Mouse (Mus musculus) neural tube, embryonic 13.5 days (tissue): ENCODE measurements around the gene Map2k5. TPM values are rescaled to one million over a fixed set of nuclear protein-coding genes. Genes with fewer than 3 reads are reported as not detected.
A peak's percentile ranks its signal among the peaks of the same experiment; 100 is the strongest.

Experiments
- ATAC-seq: fragments of 200-750 bp; cut with Nextera tagmentation; 2 replicates; pipeline ENCODE4 v1.8.0; 2017; ENCODE audit warnings: low read depth, mild to moderate bottlenecking, moderate TSS enrichment, moderate library complexity
- H3K27ac ChIP-seq: fragments of 300-500 bp; sonication (generic); replicated peaks from 2 replicates; pipeline ENCODE4 v1.5.1; 2015; ENCODE audit warnings: moderate library complexity, mild to moderate bottlenecking, inconsistent platforms
- H3K27me3 ChIP-seq: fragments of 300-500 bp; sonication (generic); 2 replicates; pipeline ENCODE4 v1.6.1; 2015; ENCODE audit warnings: mild to moderate bottlenecking, inconsistent platforms
- H3K36me3 ChIP-seq: fragments of 300-500 bp; sonication (generic); 2 replicates; pipeline ENCODE4 v1.6.1; 2015; ENCODE audit warnings: mild to moderate bottlenecking, inconsistent platforms
- H3K4me1 ChIP-seq: fragments of 300-500 bp; sonication (generic); replicated peaks from 2 replicates; pipeline ENCODE4 v1.6.1; 2015; ENCODE audit warnings: inconsistent platforms
- H3K4me2 ChIP-seq: fragments of 300-500 bp; sonication (generic); 2 replicates; pipeline ENCODE4 v1.6.1; 2015; ENCODE audit warnings: inconsistent platforms, mild to moderate bottlenecking, moderate library complexity
- H3K4me3 ChIP-seq: fragments of 300-500 bp; sonication (generic); 2 replicates; pipeline ENCODE4 v1.5.1; 2015; ENCODE audit warnings: mild to moderate bottlenecking, inconsistent platforms
- H3K9ac ChIP-seq: fragments of 300-500 bp; sonication (generic); 2 replicates; pipeline ENCODE4 v1.6.1; 2015; ENCODE audit warnings: moderate library complexity, mild to moderate bottlenecking, inconsistent platforms
- H3K9me3 ChIP-seq: fragments of 300-500 bp; sonication (generic); 2 replicates; pipeline ENCODE4 v1.6.1; 2016; ENCODE audit warnings: inconsistent platforms
- WGBS: fragments of 180-500 bp; shearing (Covaris S2); methylation state at CpG from one replicate; pipeline ENCODE4 v1.1.7; 2015; 5-methylcytosine and 5-hydroxymethylcytosine counted together
- polyA plus RNA-seq: library from polyadenylated mRNA; unstranded; fragments of >200 nt; fragmentation: Nextera tagmentation; extraction: Ambion mirVana; gene quantifications from 2 replicates; pipeline ENCODE4 v1.2.1, GENCODE M21; 2015

Map2k5 gene
- polyA plus RNA-seq, 1 experiment from 2014 or later = 40.0 TPM

DNA sequence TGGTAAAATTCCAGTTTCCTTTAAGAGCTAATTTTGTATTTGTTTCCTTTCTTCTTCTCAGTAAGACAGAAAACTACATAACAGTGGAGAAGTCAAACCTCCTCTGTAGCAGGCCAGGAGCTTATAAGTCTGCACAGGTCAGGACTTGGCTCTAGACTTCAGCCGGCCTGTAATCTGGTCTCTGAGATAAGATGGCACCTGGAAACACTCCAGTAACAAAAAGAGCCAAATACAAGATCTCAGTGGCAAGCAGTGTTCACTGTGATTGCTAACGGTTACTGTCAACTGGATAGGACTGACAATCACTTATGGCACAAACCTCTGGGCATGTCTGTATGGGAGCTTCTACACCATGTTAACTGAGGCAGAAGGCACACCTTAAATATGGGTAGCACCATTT, 4.4 kb downstream of the Map2k5 start:
- H3K27me3 ChIP-seq = no peaks in the 10 kb centered on the region
- H3K9ac ChIP-seq = no peak overlapping the region
- peaks cover 23% of the 10 kb centered on the region for H3K36me3 ChIP-seq
- no peak overlapping the region for H3K4me2 ChIP-seq
- H3K4me3 ChIP-seq = no peak overlapping the region
- H3K9me3 ChIP-seq = no peaks in the 10 kb centered on the region
- 95% methylated on average over 2 of the region's 2 CpGs for WGBS
- no peak overlapping the region for H3K27ac ChIP-seq
- no peak for ATAC-seq
- peaks cover 58% of the 10 kb centered on the region for H3K4me1 ChIP-seq

DNA sequence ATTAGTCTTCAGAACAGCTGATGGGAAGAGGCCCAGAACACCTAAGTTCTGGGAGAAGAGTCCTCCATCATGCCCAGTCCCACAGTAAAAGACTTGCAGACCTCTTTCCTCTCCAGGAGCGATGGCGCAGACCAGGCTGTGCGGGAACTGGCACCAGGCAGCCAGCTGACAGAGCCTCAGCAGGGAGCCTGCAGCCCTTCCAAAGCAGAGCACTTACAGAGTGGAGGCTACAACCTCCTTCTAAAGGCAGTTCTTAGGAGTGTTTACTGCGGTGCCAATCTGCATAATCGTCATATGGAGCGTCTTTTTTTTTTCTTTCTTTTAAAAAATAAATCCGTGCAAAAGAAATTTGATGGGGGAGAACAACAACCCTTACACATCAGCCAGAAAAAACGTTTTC, 5.2 kb downstream of the Map2k5 start:
- Histone ChIP-seq H3K27me3 (no peaks in the 10 kb centered on the region), H3K4me2 (no peak overlapping the region), H3K27ac (no peak overlapping the region), H3K36me3 (peaks cover 23% of the 10 kb centered on the region), H3K9ac (no peak overlapping the region), H3K9me3 (no peaks in the 10 kb centered on the region), H3K4me3 (no peak overlapping the region), H3K4me1 (peaks cover 56% of the 10 kb centered on the region)
- no peak for ATAC-seq
- 45% methylated on average over 8 of the region's 8 CpGs for WGBS

DNA sequence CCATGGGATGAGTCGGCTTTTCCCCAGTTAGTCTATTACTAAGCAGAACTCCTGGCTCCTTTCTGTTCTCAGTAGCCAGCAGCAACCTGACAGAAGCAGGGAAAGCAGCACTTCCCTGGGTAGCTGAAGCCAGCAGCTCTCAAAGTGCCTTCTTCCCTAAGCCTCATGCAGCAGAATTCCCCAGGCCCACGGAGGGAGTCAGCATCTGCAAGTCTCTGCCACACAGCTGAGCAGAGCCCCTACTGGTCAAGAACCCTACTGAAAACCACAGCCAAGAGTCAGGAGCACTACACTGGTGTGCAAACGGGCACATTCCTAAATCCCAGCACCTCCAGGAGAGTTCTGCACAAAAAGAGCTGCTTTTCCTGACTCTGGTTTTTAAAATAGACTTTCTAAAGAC, 17.3 kb downstream of the Map2k5 start:
- Histone ChIP-seq H3K27me3 (no peaks in the 10 kb centered on the region), H3K4me1 (peaks cover 31% of the 10 kb centered on the region), H3K4me3 (no peak overlapping the region), H3K9ac (no peak overlapping the region), H3K9me3 (no peaks in the 10 kb centered on the region), H3K36me3 (peaks cover 4% of the 10 kb centered on the region; the same call in 1 of the 2 replicates), H3K27ac (no peak overlapping the region), H3K4me2 (no peak overlapping the region)
- WGBS = 54% methylated on average over 3 of the region's 3 CpGs
- no peak for ATAC-seq

DNA sequence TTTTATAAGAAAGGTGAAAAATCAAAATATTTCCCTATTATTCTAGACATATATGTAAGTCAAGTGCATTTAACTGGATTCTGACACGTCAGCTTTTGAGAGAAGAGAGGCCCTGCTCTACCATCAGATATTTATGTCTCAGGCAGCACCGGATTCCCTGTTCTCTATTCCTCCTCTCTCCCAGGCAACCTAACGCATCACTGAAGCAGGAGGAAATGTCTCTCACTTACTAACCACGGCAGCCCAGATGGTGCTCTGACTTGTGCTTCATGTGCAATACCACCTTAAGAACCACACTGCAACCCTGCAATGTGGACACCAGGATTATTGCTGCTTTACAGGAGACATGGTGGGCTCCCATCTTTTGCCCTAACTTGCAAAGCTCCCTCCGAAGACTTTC, 18.7 kb downstream of the Map2k5 start:
- peaks cover 29% of the 10 kb centered on the region for H3K4me1 ChIP-seq
- WGBS = 82% methylated on average over 5 of the region's 5 CpGs

DNA sequence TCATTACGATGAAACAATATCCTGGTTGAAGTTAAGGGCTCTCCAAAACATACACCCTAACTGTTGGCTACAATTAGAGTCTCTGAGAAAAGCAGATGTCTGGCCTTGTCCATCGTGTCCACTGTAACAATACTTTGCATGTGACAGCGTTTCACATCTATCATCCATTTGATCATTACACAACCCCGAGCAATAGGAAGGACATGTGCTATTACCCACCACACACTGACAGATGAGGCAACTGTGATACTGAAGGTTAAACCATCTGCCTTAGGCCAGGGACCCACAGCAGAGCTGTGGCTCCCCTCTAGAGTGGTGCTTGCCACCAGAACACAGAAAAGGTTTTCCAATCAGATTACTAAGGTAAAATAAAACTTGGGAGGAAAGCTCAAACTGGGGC, 21.0 kb downstream of the Map2k5 start:
- H3K4me3 ChIP-seq = no peak overlapping the region
- H3K27ac ChIP-seq = no peak overlapping the region
- peaks cover 4% of the 10 kb centered on the region; the same call in 1 of the 2 replicates for H3K36me3 ChIP-seq
- H3K4me1 ChIP-seq = peaks cover 28% of the 10 kb centered on the region
- 68% methylated on average over 4 of the region's 4 CpGs for WGBS
- no peaks in the 10 kb centered on the region for H3K9me3 ChIP-seq
- no peak for ATAC-seq
- no peak overlapping the region for H3K4me2 ChIP-seq
- no peak overlapping the region for H3K9ac ChIP-seq
- H3K27me3 ChIP-seq = no peaks in the 10 kb centered on the region

More for the DNA sequence above, 18.7 kb downstream of the Map2k5 start:
- H3K4me3 ChIP-seq = no peak overlapping the region
- no peak overlapping the region for H3K27ac ChIP-seq
- no peak overlapping the region for H3K9ac ChIP-seq
- no peaks in the 10 kb centered on the region for H3K9me3 ChIP-seq
- no peak for ATAC-seq
- H3K27me3 ChIP-seq = no peaks in the 10 kb centered on the region
- peaks cover 4% of the 10 kb centered on the region; the same call in 1 of the 2 replicates for H3K36me3 ChIP-seq
- no peak overlapping the region for H3K4me2 ChIP-seq

DNA sequence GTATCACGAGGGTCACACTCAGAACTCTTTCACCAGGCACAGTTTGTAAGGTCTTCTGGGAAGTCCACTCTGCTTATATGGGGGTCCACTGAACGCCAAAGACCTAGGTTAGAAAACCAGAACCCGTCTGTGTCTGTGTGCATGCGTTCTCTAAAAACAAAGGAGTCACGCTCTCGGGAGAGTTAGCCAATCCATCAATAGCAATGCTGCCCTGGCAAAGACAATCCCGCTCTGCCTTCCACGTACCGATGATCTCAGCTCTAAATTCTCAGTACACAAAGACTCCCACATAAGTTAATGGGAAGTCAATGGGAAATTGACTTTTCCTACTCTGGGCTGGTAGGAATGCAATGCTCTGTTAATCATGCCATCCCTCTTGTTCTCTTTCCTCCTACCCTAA, 21.4 kb downstream of the Map2k5 start:
- Histone ChIP-seq H3K27me3 (no peaks in the 10 kb centered on the region), H3K9me3 (no peaks in the 10 kb centered on the region), H3K36me3 (peaks cover 4% of the 10 kb centered on the region; the same call in 1 of the 2 replicates), H3K4me3 (no peak overlapping the region), H3K4me1 (peaks cover 28% of the 10 kb centered on the region), H3K27ac (no peak overlapping the region), H3K9ac (no peak overlapping the region), H3K4me2 (no peak overlapping the region)
- WGBS = 48% methylated on average over 9 of the region's 9 CpGs
- ATAC-seq = no peak

DNA sequence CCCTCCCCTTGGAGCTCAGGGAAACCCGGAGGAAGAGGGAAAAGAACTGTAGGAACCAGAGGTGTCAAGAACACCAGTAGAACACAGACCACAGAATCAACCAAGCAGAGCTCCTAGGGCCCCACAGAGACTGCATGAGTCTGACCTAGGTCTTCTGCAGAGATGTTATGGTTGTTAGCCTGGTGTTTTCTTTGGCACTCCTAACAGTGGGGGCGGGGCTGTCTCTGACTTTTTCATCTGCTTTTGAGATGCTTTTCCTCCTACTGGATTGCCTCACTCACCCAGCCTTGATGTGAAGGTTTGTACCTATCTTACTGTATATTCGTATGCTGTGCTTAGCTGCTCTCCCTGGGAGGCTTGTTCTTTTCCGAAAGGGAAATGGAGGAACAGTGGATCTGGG, 23.5 kb downstream of the Map2k5 start:
- no peaks in the 10 kb centered on the region for H3K9me3 ChIP-seq
- peaks cover 4% of the 10 kb centered on the region; the same call in 1 of the 2 replicates for H3K36me3 ChIP-seq
- H3K27ac ChIP-seq = no peak overlapping the region
- no peak overlapping the region for H3K4me2 ChIP-seq
- no peaks in the 10 kb centered on the region for H3K27me3 ChIP-seq
- no peak overlapping the region for H3K9ac ChIP-seq
- peaks cover 28% of the 10 kb centered on the region for H3K4me1 ChIP-seq
- no peak overlapping the region for H3K4me3 ChIP-seq
- no peak for ATAC-seq
- WGBS = 87% methylated on average over 4 of the region's 4 CpGs

DNA sequence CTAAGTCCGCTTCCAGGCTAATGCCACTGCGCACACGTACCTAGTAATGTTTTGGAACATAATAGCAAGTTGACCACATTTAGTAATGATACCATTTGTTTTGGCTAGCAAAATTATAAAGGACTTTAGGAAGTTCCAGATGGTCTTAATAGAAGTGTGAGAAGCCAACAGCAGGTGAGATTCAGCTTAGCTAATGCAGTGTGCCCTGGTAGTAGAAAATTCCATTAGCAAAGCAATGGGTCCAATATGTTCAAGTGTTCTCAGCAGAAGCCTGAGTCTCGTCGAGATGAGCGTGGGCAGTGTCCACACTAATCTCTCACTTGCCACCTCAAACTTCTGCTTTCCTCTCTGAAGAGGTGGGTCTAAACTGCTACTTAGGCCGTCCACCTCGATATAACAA, 27.7 kb downstream of the Map2k5 start:
- Histone ChIP-seq H3K4me3 (no peak overlapping the region), H3K4me2 (no peak overlapping the region), H3K27me3 (no peaks in the 10 kb centered on the region), H3K27ac (no peak overlapping the region), H3K4me1 (peaks cover 44% of the 10 kb centered on the region), H3K9me3 (no peaks in the 10 kb centered on the region), H3K36me3 (no peaks in the 10 kb centered on the region), H3K9ac (no peak overlapping the region)
- WGBS = 92% methylated on average over 8 of the region's 8 CpGs
- no peak for ATAC-seq

DNA sequence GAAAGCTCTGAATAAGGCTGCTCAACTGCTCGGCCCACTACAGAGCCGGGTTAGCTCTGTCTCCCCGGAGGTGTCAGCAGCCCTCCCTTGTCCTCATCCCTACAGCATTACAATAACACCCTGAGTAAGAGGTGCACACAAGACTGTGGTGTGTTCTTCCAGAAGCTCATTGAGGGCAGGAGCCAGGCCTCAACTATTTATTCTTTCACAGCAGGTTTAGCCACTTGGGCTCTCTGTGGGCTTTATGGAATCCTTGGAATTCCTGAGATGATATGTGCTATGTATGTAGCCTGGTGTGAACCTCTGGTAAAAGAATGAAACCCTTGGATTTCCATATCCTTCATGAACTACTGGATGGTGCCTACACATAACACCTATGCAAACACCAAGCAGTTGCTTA, 28.5 kb downstream of the Map2k5 start:
- no peak overlapping the region for H3K9ac ChIP-seq
- ATAC-seq = no peak
- no peak overlapping the region for H3K4me2 ChIP-seq
- no peaks in the 10 kb centered on the region for H3K36me3 ChIP-seq
- peaks cover 47% of the 10 kb centered on the region for H3K4me1 ChIP-seq
- H3K27ac ChIP-seq = no peak overlapping the region
- H3K9me3 ChIP-seq = no peaks in the 10 kb centered on the region
- WGBS = 74% methylated on average over 3 of the region's 3 CpGs
- no peak overlapping the region for H3K4me3 ChIP-seq
- no peaks in the 10 kb centered on the region for H3K27me3 ChIP-seq

DNA sequence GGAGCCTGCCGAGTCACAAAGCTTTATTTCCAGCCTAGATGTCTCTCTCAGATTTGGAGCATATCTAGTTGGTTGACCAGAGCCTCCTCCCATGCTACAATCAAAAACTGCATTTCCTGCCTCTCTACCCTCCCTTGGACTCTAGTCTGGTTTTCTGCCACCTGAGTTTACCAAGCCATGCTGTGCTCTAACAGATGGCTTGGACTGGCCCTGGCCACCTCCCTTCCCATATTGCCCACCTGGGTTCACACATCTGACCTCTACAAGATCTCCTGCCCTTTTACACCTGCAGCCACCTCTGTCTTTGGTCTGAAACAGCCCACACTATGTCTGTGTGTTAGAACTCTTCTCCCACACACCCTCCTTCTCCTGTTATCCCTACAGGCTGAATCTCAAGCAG, 29.6 kb downstream of the Map2k5 start:
- no peak overlapping the region; the same call in 1 of the 2 replicates for H3K9ac ChIP-seq
- no peaks in the 10 kb centered on the region for H3K27me3 ChIP-seq
- WGBS = 72% methylated on average over 1 of the region's 1 CpGs

DNA sequence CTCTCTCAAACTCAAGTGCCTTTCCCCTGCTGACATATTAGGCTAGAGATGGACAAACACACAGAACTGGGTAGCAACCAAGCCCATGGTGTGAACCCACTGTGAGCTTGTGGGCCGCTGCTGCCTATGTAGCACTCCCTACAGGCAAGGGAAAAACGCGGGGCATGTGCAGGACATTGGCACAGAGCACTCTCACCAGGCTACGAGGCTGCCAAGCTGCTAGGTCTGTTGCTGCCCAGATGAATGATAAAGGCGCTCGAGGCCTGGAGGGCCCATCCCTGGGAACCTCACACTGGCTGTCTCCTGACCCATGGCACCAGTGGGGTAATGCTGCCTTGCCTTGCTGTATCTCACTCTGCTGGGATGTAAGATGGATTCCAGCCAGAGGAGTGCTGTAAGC, 31.7 kb downstream of the Map2k5 start:
- H3K4me2 ChIP-seq = no peak overlapping the region
- H3K4me1 ChIP-seq = peaks cover 34% of the 10 kb centered on the region
- 75% methylated on average over 6 of the region's 6 CpGs for WGBS
- no peaks in the 10 kb centered on the region for H3K9me3 ChIP-seq
- H3K4me3 ChIP-seq = no peak overlapping the region
- ATAC-seq = no peak
- H3K27me3 ChIP-seq = no peaks in the 10 kb centered on the region
- no peak overlapping the region for H3K9ac ChIP-seq
- no peak overlapping the region for H3K27ac ChIP-seq
- H3K36me3 ChIP-seq = no peaks in the 10 kb centered on the region

More for the DNA sequence above, 29.6 kb downstream of the Map2k5 start:
- Histone ChIP-seq H3K27ac (no peak overlapping the region), H3K4me1 (peaks cover 47% of the 10 kb centered on the region), H3K36me3 (no peaks in the 10 kb centered on the region), H3K4me2 (no peak overlapping the region), H3K9me3 (no peaks in the 10 kb centered on the region), H3K4me3 (no peak overlapping the region)
- no peak for ATAC-seq

DNA sequence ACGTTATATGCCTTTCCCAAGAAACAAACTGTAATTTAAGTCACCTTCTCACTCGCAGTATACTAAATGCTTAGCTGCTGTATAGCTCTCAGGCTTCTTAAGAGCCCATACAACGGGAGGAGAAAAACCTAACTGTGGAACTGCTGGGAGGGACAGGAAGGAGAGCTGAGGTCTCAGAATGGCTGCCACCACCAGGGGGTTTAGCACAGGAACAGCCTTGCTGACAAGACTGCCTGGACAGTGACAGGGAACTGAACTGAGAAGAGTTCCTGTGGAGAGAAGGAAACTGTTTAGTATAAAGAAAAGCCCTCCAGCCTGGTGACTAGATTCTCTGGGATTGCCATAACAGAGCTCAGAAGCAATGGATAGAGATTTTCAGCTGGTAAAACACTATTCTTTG, 35.9 kb downstream of the Map2k5 start:
- WGBS = 71% methylated on average over 3 of the region's 3 CpGs

DNA sequence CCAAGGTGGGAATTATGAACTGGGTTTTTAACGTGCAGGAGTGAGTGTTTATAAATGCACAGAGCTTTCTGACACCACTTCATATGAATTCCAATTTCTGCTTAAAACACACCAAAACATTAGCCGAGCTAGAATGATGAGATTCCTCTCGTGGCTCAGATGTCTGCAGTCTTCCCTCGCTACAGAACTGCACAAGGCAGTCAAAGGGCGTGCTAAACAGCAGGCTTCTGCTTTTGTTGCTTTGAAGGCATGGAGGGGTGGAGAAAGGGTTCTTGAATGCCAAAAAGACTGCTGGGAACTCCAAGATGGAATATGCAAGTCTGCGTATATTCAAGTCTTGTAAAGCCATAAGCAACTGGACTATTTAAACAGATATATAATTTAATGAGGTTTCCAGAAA, 38.4 kb downstream of the Map2k5 start:
- H3K27ac ChIP-seq = peak overlapping the region; percentile 61
- H3K27me3 ChIP-seq = no peaks in the 10 kb centered on the region
- WGBS = 27% methylated on average over 6 of the region's 6 CpGs

More for the DNA sequence above, 35.9 kb downstream of the Map2k5 start:
- Histone ChIP-seq H3K9ac (no peak overlapping the region), H3K27ac (no peak overlapping the region), H3K4me2 (no peak overlapping the region), H3K27me3 (no peaks in the 10 kb centered on the region), H3K9me3 (no peaks in the 10 kb centered on the region), H3K4me3 (no peak overlapping the region), H3K4me1 (peaks cover 50% of the 10 kb centered on the region), H3K36me3 (peaks cover 2% of the 10 kb centered on the region; the same call in 1 of the 2 replicates)
- ATAC-seq = no peak

More for the DNA sequence above, 38.4 kb downstream of the Map2k5 start:
- ATAC-seq = no peak
- H3K36me3 ChIP-seq = peaks cover 19% of the 10 kb centered on the region; the same call in 1 of the 2 replicates
- no peak overlapping the region for H3K4me3 ChIP-seq
- H3K4me1 ChIP-seq = peaks cover 32% of the 10 kb centered on the region
- H3K9me3 ChIP-seq = no peaks in the 10 kb centered on the region
- no peak overlapping the region for H3K4me2 ChIP-seq
- no peak overlapping the region for H3K9ac ChIP-seq
